Mouse (Mus musculus) embryonic facial prominence, embryonic 14.5 days (tissue): Measurements from ENCODE around the gene Spata3. TPM values are rescaled to one million over a fixed set of nuclear protein-coding genes. Genes with fewer than 3 reads are reported as not detected.
A peak's percentile ranks its signal among the peaks of the same experiment; 100 is the strongest.

Experiments
- ATAC-seq: fragments of 200-750 bp; cut with Nextera tagmentation; 2 replicates; pipeline ENCODE4 v1.8.0; 2017; ENCODE audit warnings: low read depth, moderate number of reproducible peaks, moderate TSS enrichment
- DNase-seq: peaks from one replicate; pipeline ENCODE4 v3.0.0-alpha.2; 2015; ENCODE audit warnings: low spot score
- H3K27ac ChIP-seq: fragments of 300-500 bp; sonication (generic); replicated peaks from 2 replicates; pipeline ENCODE4 v1.5.1; 2014; ENCODE audit warnings: low read depth, mild to moderate bottlenecking, low read length, moderate library complexity
- H3K27me3 ChIP-seq: fragments of 300-500 bp; sonication (generic); replicated peaks from 2 replicates; pipeline ENCODE4 v1.6.1; 2014; ENCODE audit warnings: low read length; ENCODE audit not compliant: control insufficient read depth, insufficient read depth
- H3K36me3 ChIP-seq: fragments of 300-500 bp; sonication (generic); 2 replicates; pipeline ENCODE4 v1.6.1; 2014; ENCODE audit warnings: low read length, mixed read lengths; ENCODE audit not compliant: control insufficient read depth, insufficient read depth
- H3K4me1 ChIP-seq: fragments of 300-500 bp; sonication (generic); 2 replicates; pipeline ENCODE4 v1.6.1; 2014; ENCODE audit warnings: antibody characterized with exemption, low read length; ENCODE audit not compliant: control insufficient read depth, insufficient read depth
- H3K4me2 ChIP-seq: fragments of 300-500 bp; sonication (generic); 2 replicates; pipeline ENCODE4 v1.6.1; 2014; ENCODE audit warnings: low read depth, mild to moderate bottlenecking, low read length, moderate library complexity, mixed read lengths
- H3K4me3 ChIP-seq: fragments of 300-500 bp; sonication (generic); 2 replicates; pipeline ENCODE4 v1.5.1; 2014; ENCODE audit warnings: low read depth, mild to moderate bottlenecking, low read length
- H3K9ac ChIP-seq: fragments of 300-500 bp; sonication (generic); 2 replicates; pipeline ENCODE4 v1.6.1; 2014; ENCODE audit warnings: low read depth, mild to moderate bottlenecking, low read length, moderate library complexity, mixed read lengths
- H3K9me3 ChIP-seq: fragments of 300-500 bp; sonication (generic); 2 replicates; pipeline ENCODE4 v1.6.1; 2016; ENCODE audit warnings: low read length; ENCODE audit not compliant: control insufficient read depth
- WGBS: fragments of 180-500 bp; shearing (Covaris S2); extraction: QIAGEN DNeasy Blood & Tissue Kit; methylation state at CpG from one replicate; pipeline ENCODE4 v1.1.7; 2014; 5-methylcytosine and 5-hydroxymethylcytosine counted together
- polyA plus RNA-seq: library from polyadenylated mRNA; unstranded; fragments of >200 nt; fragmentation: Nextera tagmentation; extraction: Ambion mirVana; gene quantifications from 2 replicates; pipeline ENCODE4 v1.2.1, GENCODE M21; 2014

Gene Spata3
- polyA plus RNA-seq, result not detected in 2 replicates

GRCm38 (mm10) chr1:86016516-86016915, at the start of gene Spata3:
Gene Spata3, plus strand, starts transcription at chr1:86016816.
- no peaks in the 10 kb centered on the region for H3K36me3 ChIP-seq
- 91% methylated on average over 8 of the region's 8 CpGs for WGBS
- H3K4me3 ChIP-seq, result no peak within 1 kb of the TSS
- no peak within 1 kb of the TSS for H3K9ac ChIP-seq
- no peak for ATAC-seq
- DNase-seq, result no peak
- no peaks in the 10 kb centered on the region for H3K4me1 ChIP-seq
- H3K27me3 ChIP-seq, result peaks cover 39% of the 10 kb centered on the region
- H3K4me2 ChIP-seq, result no peak within 1 kb of the TSS
- no peak within 1 kb of the TSS for H3K27ac ChIP-seq
- H3K9me3 ChIP-seq, result no peaks in the 10 kb centered on the region

- H3K9me3 ChIP-seq, result no peaks in the 10 kb centered on the region
- no peak overlapping the region for H3K4me2 ChIP-seq
- H3K9ac ChIP-seq, result no peak overlapping the region
- no peak overlapping the region for H3K4me3 ChIP-seq
- H3K27ac ChIP-seq, result no peak overlapping the region
- ATAC-seq, result no peak
- 73% methylated on average over 1 of the region's 1 CpGs for WGBS
- no peak for DNase-seq
- no peaks in the 10 kb centered on the region for H3K4me1 ChIP-seq
- H3K36me3 ChIP-seq, result no peaks in the 10 kb centered on the region
- no peaks in the 10 kb centered on the region for H3K27me3 ChIP-seq
Observed at GRCm38 (mm10) chr1:85969081-85969480, 47.5 kb upstream of the Spata3 start.

GRCm38 (mm10) chr1:85969519-85969918, 47.1 kb upstream of the Spata3 start:
- Histone ChIP-seq H3K9me3 (no peaks in the 10 kb centered on the region), H3K36me3 (no peaks in the 10 kb centered on the region), H3K4me2 (no peak overlapping the region), H3K4me3 (no peak overlapping the region), H3K9ac (no peak overlapping the region), H3K27ac (no peak overlapping the region), H3K4me1 (no peaks in the 10 kb centered on the region), H3K27me3 (no peaks in the 10 kb centered on the region)
- ATAC-seq (peak; percentile 81), DNase-seq (peak; percentile 83)
- WGBS, result 23% methylated on average over 1 of the region's 1 CpGs

- H3K4me3 ChIP-seq, result no peak overlapping the region
- no peaks in the 10 kb centered on the region for H3K27me3 ChIP-seq
- DNase-seq, result no peak
- no peaks in the 10 kb centered on the region for H3K9me3 ChIP-seq
- H3K9ac ChIP-seq, result no peak overlapping the region
- no peaks in the 10 kb centered on the region for H3K36me3 ChIP-seq
- 84% methylated on average over 3 of the region's 3 CpGs for WGBS
- ATAC-seq, result no peak
- no peaks in the 10 kb centered on the region for H3K4me1 ChIP-seq
- H3K4me2 ChIP-seq, result no peak overlapping the region
- H3K27ac ChIP-seq, result no peak overlapping the region
Observed at GRCm38 (mm10) chr1:85971070-85971469, 45.5 kb upstream of the Spata3 start.

- Histone ChIP-seq H3K9me3 (no peaks in the 10 kb centered on the region), H3K9ac (no peak overlapping the region), H3K4me2 (no peak overlapping the region), H3K27ac (no peak overlapping the region), H3K4me3 (no peak overlapping the region), H3K36me3 (no peaks in the 10 kb centered on the region), H3K4me1 (no peaks in the 10 kb centered on the region), H3K27me3 (no peaks in the 10 kb centered on the region)
- ATAC-seq, result no peak
- 37% methylated on average over 3 of the region's 3 CpGs for WGBS
- DNase-seq, result no peak
Observed at GRCm38 (mm10) chr1:85972341-85972740, 44.3 kb upstream of the Spata3 start.

GRCm38 (mm10) chr1:85973468-85973877, 43.1 kb upstream of the Spata3 start:
- H3K36me3 ChIP-seq, result no peaks in the 10 kb centered on the region
- no peaks in the 10 kb centered on the region for H3K27me3 ChIP-seq
- H3K27ac ChIP-seq, result no peak overlapping the region
- H3K4me1 ChIP-seq, result no peaks in the 10 kb centered on the region
- no peak overlapping the region for H3K4me2 ChIP-seq
- no peak overlapping the region for H3K4me3 ChIP-seq
- 74% methylated on average over 2 of the region's 2 CpGs for WGBS
- ATAC-seq (no peak), DNase-seq (no peak)
- no peaks in the 10 kb centered on the region for H3K9me3 ChIP-seq
- H3K9ac ChIP-seq, result no peak overlapping the region

- Histone ChIP-seq H3K9ac (no peak overlapping the region), H3K36me3 (no peaks in the 10 kb centered on the region), H3K4me1 (no peaks in the 10 kb centered on the region), H3K27ac (no peak overlapping the region), H3K4me3 (no peak overlapping the region), H3K4me2 (no peak overlapping the region), H3K9me3 (no peaks in the 10 kb centered on the region), H3K27me3 (no peaks in the 10 kb centered on the region)
- DNase-seq (no peak), ATAC-seq (no peak)
- 79% methylated on average over 3 of the region's 3 CpGs for WGBS
Observed at GRCm38 (mm10) chr1:85977709-85978108, 38.9 kb upstream of the Spata3 start.

- H3K27me3 ChIP-seq, result no peaks in the 10 kb centered on the region
- H3K4me2 ChIP-seq, result no peak overlapping the region
- H3K4me3 ChIP-seq, result no peak overlapping the region
- H3K9ac ChIP-seq, result no peak overlapping the region
- no peaks in the 10 kb centered on the region for H3K4me1 ChIP-seq
- H3K9me3 ChIP-seq, result no peaks in the 10 kb centered on the region
- no peak overlapping the region for H3K27ac ChIP-seq
- 46% methylated on average over 7 of the region's 7 CpGs for WGBS
- ATAC-seq (no peak), DNase-seq (peak; percentile 63)
- H3K36me3 ChIP-seq, result no peaks in the 10 kb centered on the region
Observed at GRCm38 (mm10) chr1:85981738-85982357, 34.8 kb upstream of the Spata3 start.

GRCm38 (mm10) chr1:85985784-85986183, 30.8 kb upstream of the Spata3 start:
- no peaks in the 10 kb centered on the region for H3K9me3 ChIP-seq
- WGBS, result 64% methylated on average over 3 of the region's 3 CpGs
- no peak for ATAC-seq

More at GRCm38 (mm10) chr1:85985784-85986183, 30.8 kb upstream of the Spata3 start:
- Histone ChIP-seq H3K27me3 (no peaks in the 10 kb centered on the region), H3K4me2 (no peak overlapping the region), H3K4me3 (no peak overlapping the region), H3K9ac (no peak overlapping the region), H3K36me3 (no peaks in the 10 kb centered on the region), H3K27ac (no peak overlapping the region), H3K4me1 (no peaks in the 10 kb centered on the region)
- no peak for DNase-seq
